Mouse (Mus musculus) adrenal gland, adult 10 weeks (tissue): ENCODE data around the gene Rabl6. TPM values are rescaled to one million over a fixed set of nuclear protein-coding genes. Genes with fewer than 3 reads are reported as not detected.

Experiments used
- polyA plus RNA-seq: library from polyadenylated mRNA; stranded (reverse); fragments of 350-450 nt; fragmentation: Illumina TruSeq; extraction: RNeasy Lipid Tissue Mini Kit (QIAGEN cat#74804); gene quantifications from one replicate; pipeline ENCODE4 v1.2.3, GENCODE M21; 2014; ENCODE audit warnings: low read depth, low replicate concordance

Gene Rabl6
- 68.8 TPM for polyA plus RNA-seq

DNA sequence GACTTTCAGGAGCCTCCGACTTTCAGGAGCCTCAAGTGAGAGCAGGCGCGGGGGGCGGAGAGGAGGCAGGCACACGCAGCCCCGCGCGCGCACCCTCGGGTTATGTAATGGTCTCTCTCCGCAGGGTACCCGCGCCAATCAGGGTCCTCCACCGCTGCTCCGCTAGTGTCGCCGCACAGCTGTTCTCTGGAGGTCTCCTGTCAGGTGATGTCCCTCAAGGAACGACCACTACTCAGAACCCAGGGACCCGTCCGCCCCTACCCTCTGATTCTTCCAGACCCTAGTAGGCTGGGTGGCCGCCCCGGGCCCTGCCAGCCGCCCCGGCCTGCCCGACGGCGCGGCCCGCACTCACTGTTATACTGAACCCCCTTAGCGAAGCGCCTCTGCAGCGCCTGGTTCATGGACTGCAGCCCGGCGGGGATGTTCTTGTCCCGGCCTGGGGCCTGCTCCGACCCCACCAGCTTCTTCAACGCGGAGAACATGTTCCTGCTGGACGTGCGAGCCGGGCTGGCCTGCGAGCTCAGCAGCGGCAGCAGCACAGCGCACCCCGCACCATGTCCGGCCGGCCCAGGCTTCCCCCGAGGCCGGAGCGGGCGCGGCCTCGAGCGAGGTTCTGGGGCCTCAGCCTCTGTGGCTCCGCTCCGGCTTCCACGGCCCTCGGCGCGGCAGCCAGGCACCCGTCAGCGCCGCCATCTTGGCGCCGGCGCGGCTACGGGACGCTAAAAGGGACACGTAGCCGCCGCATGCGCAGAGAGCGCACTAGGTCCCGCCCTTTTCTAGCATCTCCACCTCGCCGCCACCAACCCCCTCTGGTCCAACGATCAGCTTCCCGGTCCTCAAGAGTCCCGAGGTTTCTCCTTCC is at the start of gene Rabl6:
Gene Rabl6, minus strand, starts transcription at position 761 of the 862 bp plus-strand sequence.

DNA sequence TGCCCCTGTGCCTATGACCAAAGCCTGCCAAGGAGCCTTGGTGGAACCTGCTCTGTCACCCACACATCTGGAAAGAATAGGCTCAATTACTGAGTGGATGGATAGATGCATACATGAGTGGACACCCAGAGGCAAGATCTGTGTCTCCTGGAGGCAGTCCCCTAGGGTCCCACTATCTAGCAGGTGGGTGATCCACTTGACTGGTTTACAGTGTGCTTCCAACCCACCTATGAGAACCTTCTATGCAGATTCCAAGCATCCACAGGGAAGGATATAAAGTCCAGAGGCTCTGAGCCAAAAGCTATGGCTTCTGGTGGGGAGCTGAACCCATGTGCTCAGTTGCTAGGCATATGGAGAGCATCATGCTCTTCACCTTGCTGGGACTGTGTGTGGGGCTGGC is 49.3 kb upstream of the Rabl6 start, which contains the start of gene Lcn5:
Gene Lcn5, plus strand, starts transcription at position 301 of the 400 bp plus-strand sequence.

DNA sequence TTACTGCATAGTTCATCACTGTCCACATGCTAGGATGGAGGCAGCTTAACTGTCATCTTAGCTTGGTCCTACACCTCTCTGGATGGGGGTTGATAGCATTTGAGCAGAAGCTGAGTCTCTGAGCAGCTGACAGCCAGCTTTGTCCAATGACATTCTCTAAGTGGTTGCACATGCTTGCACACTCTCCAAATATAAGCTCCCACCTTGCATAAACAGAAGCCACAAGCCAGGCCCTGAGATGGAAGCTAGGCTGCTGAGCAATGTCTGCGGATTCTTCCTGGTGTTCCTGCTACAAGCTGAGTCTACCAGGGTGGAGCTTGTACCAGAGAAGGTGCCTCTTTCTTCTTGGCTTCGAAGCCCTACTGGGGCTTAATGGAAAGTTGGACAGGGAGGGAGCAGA is 44.6 kb upstream of the Rabl6 start, which contains the start of gene Lcn8:
Gene Lcn8, plus strand, starts transcription at position 219 of the 400 bp plus-strand sequence.

DNA sequence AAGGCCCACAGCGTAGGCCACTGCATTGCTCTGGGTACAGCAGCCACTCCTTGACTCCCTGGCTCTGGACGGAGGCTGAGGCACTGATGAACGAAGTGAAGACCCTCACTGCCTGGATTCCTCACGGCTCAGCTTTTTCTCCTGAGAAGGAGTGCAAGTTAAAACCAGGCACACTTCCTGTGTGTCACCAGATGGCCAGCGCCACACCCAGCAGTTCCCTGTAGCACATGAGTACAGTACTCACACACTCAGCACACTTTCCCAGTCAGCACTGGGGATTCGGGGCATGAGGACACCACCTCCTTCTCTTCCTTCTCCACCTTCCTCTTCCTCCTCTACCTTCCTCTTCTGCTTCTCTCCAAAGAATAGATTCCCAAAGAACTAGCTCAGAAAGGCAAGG is 19.5 kb upstream of the Rabl6 start, which contains the start of gene Fcna:
Gene Fcna, minus strand, starts transcription at position 220 of the 400 bp plus-strand sequence.

DNA sequence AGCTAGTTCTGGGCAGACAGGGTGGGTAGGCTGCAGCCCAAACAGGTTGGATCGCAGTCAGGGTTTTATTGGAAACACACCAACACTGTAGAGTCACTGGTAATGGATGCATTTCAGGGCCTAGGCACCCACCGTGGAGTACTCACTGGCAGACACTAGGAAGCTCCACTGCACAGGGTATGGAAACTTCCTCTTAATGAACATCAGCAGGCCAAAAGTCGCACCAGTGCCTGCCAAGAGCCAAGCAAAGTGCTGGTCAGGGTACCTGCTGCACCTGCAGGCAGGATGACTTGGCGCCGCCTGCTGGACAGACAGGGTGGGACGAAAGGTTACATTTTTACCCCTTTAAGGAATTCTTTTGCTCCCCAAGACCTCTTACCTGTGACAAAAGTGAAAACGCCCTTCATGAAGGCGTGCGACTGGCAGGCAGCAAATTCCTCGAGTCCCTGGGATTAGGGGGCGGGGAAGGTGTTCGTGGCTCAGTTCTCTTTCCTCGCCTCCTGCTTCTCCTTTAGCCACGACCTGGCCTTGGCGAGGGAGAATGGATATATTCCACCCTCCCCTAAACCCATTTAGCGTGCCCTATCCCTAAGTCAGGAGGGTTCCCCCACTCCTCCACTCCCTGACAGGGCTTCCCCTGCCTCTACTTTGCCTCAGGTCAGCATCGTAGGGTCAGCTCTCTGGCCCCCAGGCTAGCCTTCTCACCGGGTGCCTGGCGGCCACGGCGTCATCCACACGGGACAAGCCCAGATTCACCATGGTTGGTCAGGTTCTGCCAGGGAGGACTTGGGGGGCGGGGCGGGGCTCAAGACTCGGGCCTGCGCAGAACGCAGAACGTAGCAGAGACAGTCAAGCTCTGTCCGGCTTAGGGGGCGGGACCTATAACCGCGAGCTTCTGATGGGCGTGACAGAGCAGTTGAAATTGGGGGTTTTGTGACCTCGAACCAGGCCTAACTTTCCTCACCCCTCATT is 13.2 kb upstream of the Rabl6 start, which contains the start of gene Tmem141:
Gene Tmem141, minus strand, starts transcription at position 777 of the 972 bp plus-strand sequence.

DNA sequence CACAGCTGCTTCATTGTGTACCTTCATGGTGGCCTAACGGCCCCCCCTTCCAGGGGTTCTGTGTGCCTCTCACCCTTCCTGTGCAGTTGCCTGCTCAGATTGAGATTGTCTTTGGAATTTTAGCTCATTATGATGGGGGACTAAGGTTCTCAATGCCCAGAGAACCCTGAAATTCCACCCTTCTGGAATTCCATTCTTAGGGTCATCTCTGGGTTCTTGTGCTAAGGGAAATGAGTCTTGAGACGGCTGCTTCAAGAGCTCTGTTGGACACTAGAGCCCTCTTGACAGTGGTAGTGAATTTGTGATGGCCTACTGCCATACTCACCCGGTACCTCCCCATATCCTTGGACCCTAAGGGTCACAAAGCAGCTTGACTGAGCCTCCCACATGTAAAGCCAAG is 9.3 kb upstream of the Rabl6 start, which contains the start of gene Ccdc183:
Gene Ccdc183, minus strand, starts transcription at position 101 of the 400 bp plus-strand sequence.

DNA sequence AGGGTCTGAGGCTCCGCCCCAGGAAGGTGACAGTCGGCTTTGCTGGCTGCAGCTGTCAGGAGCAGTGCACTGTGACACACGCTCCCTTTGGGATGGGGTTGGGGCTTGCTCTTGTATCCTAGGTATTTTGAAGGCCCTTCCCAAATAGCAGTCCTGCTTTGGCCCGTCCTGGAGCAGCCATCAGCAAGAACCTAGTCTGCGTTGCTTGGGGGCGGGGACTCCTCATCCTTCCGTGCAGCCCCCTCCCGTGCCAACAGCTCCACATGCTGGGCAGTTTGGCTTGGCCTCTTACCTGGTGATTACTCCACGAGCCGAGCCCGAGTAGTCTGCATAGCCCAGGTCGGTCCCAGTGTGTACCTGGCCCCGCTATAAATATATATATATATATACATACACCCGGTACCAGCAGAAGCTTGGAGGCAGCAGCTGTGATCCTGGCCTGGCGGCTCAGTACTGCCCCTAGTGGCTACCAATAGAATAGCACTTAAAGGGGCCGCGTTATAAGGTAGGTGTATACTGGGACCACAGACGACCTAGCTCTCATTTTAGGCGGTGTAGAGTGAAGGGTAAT is 26.9 kb downstream of the Rabl6 start, which contains the start of gene Ajm1:
Gene Ajm1, minus strand, starts transcription at position 464 of the 571 bp plus-strand sequence.

DNA sequence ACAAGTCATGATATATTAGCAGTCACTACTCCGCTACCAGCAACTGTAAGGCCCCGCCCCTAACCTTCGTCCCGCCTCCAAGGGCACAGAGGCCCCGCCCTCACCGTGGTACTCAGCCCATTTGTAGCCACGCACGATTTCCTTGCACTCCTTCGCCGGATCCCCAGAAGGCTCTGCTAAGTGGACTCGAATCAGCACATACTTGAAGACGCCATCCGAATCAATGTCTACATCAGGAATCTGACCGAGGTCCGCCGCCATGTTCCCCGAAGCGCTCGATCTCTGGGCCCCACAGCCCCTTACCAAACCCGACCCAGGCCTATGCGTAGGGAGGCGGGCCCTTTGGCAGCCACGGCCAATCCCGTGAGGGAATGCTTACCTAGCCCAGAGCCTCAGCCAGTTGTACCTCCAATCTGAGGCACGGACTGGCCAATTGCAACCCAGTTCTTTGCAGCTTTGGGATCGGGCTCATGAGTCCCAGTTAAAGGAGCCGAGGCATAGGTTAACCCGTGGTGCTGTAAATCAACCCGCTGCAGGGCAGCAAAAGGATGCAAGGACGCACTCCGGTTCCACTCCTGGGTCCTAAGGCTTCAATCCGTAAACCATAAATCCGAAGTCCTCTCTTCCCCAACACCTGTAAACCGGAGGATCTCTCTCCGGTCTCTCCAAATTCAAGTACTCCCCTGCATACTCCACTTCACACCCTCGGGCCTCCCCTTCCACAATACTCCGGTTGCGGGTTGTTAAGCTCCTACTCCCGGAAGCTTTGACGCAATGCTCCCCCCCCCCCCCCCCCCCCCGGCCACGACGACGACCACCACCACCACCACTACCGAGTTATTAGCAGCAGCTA is 33.5 kb downstream of the Rabl6 start, which contains the start of the genes Mamdc4 and Phpt1:
Gene Mamdc4, minus strand, starts transcription at position 267 of the 853 bp plus-strand sequence.
Gene Phpt1, minus strand, starts transcription at position 646 of the 853 bp plus-strand sequence.

DNA sequence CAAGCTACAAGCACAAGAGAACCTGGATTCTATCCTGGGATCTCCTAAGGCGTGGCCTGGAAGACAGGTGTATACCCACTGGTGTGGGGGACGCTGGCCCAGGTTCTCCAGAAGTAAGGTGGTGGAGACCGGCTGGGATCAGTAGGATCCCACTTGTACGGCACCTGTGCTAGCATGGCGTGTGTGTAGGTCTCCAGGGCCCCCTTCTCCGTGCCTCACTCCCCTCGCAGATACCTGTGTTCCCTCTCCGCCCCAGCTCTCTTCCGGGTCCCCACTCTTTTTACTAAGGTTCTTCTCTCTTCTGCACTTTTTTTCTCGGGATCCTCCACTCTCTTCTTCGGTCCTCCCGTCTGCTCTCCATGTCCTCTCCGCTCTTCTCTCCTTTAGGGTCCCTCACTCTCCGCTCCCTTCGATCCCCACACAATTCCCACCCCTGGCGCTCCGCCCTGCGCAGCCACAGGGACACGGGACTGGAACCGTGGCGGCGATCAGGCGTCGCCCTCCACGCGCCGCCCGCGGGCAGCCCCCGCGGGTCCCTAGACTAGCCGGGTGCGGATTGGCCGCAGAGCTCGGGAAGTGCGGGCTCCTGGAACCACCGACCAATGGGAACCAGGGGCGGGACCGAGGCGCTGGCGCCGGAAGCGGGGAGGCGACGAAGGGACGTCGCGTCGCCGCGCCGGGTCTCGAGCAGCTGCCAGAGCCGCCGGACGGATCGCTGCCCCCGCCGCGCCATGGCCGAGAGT is 50.9 kb downstream of the Rabl6 start, which contains the start of gene Edf1:
Gene Edf1, plus strand, starts transcription at position 627 of the 743 bp plus-strand sequence.

GRCm38 (mm10) chr2:25546811-25547491 is 61.4 kb downstream of the Rabl6 start, which contains the start of gene Traf2:
Gene Traf2, minus strand, starts transcription at chr2:25546940.

Other genes with a start within 250 kb of the Rabl6 start
- 0.41 TPM for gene Uap1l1, start 242.8 kb downstream of the Rabl6 start, polyA plus RNA-seq
- gene Sapcd2, start 236.2 kb downstream of the Rabl6 start, polyA plus RNA-seq: not detected
- 1.6 TPM for gene Entpd2, start 212.6 kb downstream of the Rabl6 start, polyA plus RNA-seq
- gene Npdc1, start 209.2 kb downstream of the Rabl6 start, polyA plus RNA-seq: 16.0 TPM
- gene Fut7, start 185.3 kb downstream of the Rabl6 start, polyA plus RNA-seq: not detected
- 1.9 TPM for gene Abca2, start 179.8 kb downstream of the Rabl6 start, polyA plus RNA-seq
- not detected for gene Clic3, start 151.7 kb downstream of the Rabl6 start, polyA plus RNA-seq
- gene Paxx, start 147.4 kb downstream of the Rabl6 start, polyA plus RNA-seq: 1.5 TPM
- gene Ptgds, start 138.5 kb downstream of the Rabl6 start, polyA plus RNA-seq: not detected
- gene Lcn12, start 114.6 kb downstream of the Rabl6 start, polyA plus RNA-seq: not detected
- gene Fbxw5, start 107.8 kb downstream of the Rabl6 start, polyA plus RNA-seq: 1.3 TPM
- gene C8g, start 106.8 kb downstream of the Rabl6 start, polyA plus RNA-seq: not detected
- gene Traf2, start 61.6 kb downstream of the Rabl6 start, polyA plus RNA-seq: 1.6 TPM
- 3.3 TPM for gene Edf1, start 50.7 kb downstream of the Rabl6 start, polyA plus RNA-seq
- 1.6 TPM for gene Mamdc4, start 33.7 kb downstream of the Rabl6 start, polyA plus RNA-seq
- not detected for gene Phpt1, start 33.3 kb downstream of the Rabl6 start, polyA plus RNA-seq
- gene Ajm1, start 26.8 kb downstream of the Rabl6 start, polyA plus RNA-seq: not detected
- not detected for gene Ccdc183, start 9.2 kb upstream of the Rabl6 start, polyA plus RNA-seq
- gene Tmem141, start 13.5 kb upstream of the Rabl6 start, polyA plus RNA-seq: 6.4 TPM
- 1.3 TPM for gene Fcna, start 19.5 kb upstream of the Rabl6 start, polyA plus RNA-seq
- not detected for gene Lcn8, start 44.6 kb upstream of the Rabl6 start, polyA plus RNA-seq
- 1.3 TPM for gene Lcn5, start 49.4 kb upstream of the Rabl6 start, polyA plus RNA-seq
- gene Lcn6, start 68.3 kb upstream of the Rabl6 start, polyA plus RNA-seq: not detected
- gene Lcn10, start 74.2 kb upstream of the Rabl6 start, polyA plus RNA-seq: not detected
- gene Obp2a, start 91.5 kb upstream of the Rabl6 start, polyA plus RNA-seq: 3.4 TPM
- 15.5 TPM for gene Bmyc, start 98.2 kb upstream of the Rabl6 start, polyA plus RNA-seq
- not detected for gene Obp2b, start 128.5 kb upstream of the Rabl6 start, polyA plus RNA-seq
- gene Lcn3, start 157.0 kb upstream of the Rabl6 start, polyA plus RNA-seq: not detected
- not detected for gene Lcn11, start 168.5 kb upstream of the Rabl6 start, polyA plus RNA-seq
- not detected for gene Gm13539, start 173.7 kb upstream of the Rabl6 start, polyA plus RNA-seq
- gene Glt6d1, start 207.3 kb upstream of the Rabl6 start, polyA plus RNA-seq: not detected
- gene Lcn9, start 214.6 kb upstream of the Rabl6 start, polyA plus RNA-seq: not detected
- not detected for gene Sohlh1, start 238.7 kb upstream of the Rabl6 start, polyA plus RNA-seq